Mouse (Mus musculus) cerebellum, adult 9-10 months (tissue): ENCODE results near the gene Hps4.
A peak's percentile ranks its signal among the peaks of the same experiment; 100 is the strongest.
"Not testable (repeated sequence)": the region's sequence is repeated elsewhere in the genome, so short reads cannot be mapped to it uniquely, and the experiment has no call there.

Experiments used
- DNase-seq: peaks from one replicate; pipeline ENCODE4 v3.0.0; 2022

Hps4 gene

GRCm38 (mm10) chr5:112342463-112343204 lies at the start of gene Hps4, which contains the start of gene Srrd:
Gene Hps4 (plus strand): TSS chr5:112343083.
Gene Srrd (minus strand): TSS chr5:112343040.
- DNase-seq = peak; percentile 81

DNA sequence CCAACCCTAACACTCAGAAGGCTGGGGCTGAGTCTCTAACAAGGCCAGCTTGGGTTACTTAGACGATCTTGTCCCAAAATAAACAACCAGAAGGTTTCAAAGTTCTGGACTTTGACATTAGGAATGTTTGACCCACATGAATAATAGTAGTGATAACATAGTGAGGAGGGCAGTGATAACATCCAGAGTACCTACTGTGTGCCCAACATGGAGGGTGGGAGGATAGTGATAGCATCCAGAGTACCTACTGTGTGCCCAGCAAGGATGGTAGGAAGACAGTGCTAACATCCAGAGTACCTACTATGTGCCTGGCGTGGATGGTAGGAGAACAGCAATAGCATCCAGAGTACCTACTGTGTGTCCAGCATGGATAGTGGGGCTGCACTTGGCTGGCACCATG lies 49.1 kb upstream of the Hps4 start:
- no peak for DNase-seq

DNA sequence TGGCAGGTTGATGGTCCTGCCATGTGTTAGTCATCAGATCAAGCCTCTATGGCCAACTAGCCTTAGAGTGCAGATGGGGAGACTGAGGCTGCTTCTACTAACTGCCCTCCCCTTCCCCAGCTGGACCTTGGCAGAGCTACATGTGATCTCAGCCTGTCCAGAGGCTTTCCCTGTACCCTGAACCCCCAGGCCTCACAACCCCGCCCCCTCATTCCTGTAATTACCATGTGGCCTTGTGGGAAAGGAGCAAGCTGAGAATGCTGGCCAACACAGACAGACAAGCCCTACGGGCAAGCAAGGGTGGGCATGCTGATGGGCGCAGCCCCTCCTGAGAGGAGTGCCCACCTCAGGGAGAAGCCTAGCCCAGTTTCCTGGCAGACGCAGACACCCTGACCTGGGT lies 48.2 kb upstream of the Hps4 start:
- DNase-seq = no peak

- DNase-seq = no peak
Observed at GRCm38 (mm10) chr5:112295162-112295561, 47.7 kb upstream of the Hps4 start.

- no peak for DNase-seq
Observed at GRCm38 (mm10) chr5:112295564-112295963, 47.3 kb upstream of the Hps4 start.

DNA sequence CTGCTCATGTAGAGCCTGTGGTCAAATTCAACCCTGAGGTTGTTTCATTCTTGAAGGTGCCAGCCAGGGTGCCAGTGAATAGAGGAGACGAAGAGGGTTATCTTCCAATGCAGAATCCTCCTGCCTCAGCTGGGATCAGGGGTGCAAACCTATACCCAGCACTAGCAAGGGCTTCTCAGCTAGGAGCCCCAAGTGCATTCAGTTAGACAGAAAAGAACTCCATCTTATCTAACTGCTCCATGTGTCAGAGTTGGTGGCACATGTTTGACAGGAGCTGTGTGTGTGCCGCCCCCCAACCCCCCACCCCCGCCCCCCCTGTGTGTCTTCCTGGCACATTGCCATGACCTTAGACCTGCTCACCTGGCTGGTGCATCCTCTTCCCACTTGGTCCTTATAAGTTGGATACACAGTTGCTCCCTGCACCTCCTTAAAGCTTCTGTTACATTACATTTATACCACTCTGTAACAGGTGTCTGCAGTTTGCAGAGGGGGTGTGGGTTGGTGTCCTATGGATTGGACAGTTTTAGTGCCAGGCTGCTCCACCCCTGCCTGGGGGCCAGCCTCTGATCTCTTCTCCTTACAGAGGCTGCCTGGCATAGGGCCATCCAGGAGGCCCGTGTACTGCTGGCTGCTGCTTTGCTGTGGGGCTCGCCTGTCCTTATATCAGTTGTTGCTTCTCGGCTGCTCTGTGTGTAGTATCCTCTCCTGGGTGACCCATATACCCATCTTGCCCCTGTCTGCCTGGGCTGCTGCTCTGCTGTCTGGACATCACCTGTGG lies 46.3 kb upstream of the Hps4 start:
- no peak for DNase-seq

GRCm38 (mm10) chr5:112297257-112297656 lies 45.6 kb upstream of the Hps4 start:
- DNase-seq = no peak

DNA sequence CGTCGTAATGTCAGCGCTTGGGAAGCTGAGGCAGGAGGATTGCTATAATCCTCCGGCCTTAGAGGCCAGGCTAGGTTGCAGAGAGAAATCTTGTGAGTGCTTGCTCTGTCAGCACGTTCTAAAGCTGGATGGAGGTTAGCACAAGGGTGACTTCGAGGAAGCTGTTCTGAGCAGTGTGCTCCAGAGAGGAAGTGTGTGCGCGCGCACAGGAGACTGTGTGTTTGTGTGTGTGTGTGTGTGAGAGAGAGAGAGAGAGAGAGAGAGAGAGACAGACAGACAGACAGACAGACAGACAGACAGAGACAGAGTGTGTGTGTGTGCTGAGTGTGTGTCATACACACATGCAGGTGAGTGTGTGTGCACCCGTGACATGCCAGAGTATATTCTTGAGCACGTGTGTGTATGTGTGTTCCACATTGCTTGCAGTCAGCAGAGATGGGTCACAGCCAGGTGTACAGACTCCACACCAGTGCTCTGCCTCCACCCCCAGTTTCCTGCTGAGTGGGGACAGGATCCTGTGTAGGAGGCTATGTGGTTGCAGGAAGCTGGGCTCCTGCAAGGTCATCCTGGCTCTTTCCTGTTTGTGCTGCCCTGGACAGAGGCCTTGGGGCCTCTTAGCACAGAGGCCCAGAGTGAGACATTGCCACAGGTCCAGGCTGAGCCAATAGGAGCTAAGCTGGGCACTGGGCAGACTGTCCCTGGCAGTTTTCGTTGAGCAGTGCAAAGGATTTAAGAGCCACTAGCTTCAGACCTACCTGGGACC lies 44.5 kb upstream of the Hps4 start:
- DNase-seq = no peak

- no peak for DNase-seq
Observed at GRCm38 (mm10) chr5:112299399-112299798, 43.5 kb upstream of the Hps4 start.

DNA sequence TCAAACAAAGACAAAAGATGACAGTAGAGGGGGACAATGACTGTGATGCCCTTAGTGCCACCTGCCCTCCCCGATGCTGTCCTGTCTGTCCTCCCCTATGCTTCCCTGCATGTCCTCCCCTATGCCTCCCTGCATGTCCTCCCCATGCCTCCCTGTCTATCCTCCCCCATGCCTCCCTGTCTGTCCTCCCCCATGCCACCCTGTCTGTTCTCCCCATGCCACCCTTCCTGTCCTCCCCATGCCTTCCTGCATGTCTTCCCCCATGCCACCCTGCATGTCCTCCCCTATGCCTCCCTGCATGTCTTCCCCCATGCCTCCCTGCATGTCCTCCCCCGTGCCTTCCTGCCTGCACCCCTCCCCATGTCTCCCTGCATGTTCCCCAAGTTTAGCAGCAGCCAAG lies 42.8 kb upstream of the Hps4 start:
- no peak for DNase-seq

DNA sequence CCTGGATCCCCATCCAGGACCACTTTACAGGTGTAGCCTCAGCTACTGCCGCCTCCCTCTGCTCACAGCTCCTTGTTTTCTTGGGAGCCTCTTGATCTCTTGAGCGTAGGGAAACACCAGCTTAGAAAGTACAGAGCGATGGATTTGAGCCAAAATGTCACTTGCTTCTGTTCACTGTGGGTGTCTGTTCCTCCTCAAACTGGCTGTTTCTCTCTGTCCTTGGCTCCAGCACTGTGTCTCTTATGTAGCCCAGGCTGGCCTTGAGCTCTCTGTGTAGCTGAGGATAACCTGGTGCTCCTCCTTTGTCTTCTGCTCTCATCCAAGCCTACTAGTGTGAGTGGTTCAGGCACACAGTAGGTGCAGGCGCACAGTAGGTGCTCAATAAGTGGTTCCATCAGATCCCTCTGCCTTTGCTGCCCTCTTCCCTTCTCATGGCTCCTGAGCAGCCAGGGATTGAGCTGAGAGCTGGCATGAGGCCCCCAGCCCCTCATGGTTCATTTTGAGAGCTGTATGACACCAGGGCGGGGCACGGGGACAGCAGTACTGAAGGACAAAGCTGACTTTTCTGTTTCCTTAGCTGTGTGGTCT lies 42.1 kb upstream of the Hps4 start:
- no peak for DNase-seq

- DNase-seq = no peak
Observed at GRCm38 (mm10) chr5:112301694-112302093, 41.2 kb upstream of the Hps4 start.

GRCm38 (mm10) chr5:112302310-112302709 lies 40.6 kb upstream of the Hps4 start:
- DNase-seq = no peak

DNA sequence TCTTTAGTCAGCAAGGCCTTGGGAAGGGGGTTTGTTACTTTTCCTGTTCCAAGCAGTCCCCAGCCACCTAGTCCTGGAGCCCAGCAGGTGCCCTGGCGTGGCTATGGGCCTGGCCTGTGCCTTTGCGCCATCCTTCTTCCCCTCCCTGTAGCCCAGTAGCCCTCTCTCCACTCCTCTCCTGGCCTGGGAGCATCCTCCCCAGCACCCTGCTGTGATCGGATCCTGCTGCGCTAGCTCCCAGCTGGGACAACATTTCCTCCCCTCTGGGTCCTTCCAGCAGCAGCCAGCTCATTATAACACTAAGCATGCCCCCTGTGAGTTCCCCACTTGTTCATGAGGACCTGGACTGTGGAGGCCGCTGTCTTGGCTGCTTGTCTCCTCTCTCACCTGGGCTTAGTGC lies 37.0 kb upstream of the Hps4 start:
- DNase-seq = no peak

DNA sequence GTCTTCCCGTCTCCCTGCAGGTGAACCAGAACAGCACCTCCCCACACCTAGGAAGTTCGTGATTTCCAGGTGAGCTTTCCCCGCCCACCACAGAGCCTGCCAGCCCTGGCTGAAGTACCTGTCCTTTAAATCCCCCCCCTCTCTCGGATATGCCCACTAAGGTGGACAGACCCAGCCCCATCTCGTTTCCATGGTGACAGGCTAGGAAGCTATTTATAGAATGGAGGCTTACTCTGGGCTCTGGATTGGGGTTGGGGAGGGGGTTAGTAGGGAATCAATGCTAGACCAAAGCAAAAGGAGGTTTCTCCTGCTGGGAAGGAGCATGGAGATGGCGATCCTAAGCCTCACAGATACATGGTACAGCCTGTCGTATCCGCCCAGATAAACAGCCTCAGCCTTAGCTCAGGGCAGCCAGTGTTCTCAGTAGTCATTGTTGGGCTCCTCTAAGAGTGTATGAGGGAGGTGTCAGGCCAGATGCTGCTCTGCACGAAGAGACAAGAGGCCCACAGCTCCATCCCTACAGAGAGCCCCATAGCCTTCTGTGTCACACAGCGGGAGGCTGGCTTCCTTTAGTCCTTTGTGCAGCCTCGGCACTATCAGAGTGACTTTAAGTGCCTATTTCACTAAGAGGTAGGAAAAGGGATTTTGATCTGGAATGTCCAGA lies 29.5 kb upstream of the Hps4 start:
- DNase-seq = no peak

GRCm38 (mm10) chr5:112316468-112316867 lies 26.4 kb upstream of the Hps4 start:
- no peak for DNase-seq

- no peak for DNase-seq
Observed at GRCm38 (mm10) chr5:112317328-112317727, 25.6 kb upstream of the Hps4 start.

GRCm38 (mm10) chr5:112319343-112319742 lies 23.5 kb upstream of the Hps4 start:
- not testable (repeated sequence) for DNase-seq

- DNase-seq = no peak
Observed at GRCm38 (mm10) chr5:112320379-112320778, 22.5 kb upstream of the Hps4 start.

GRCm38 (mm10) chr5:112320936-112321335 lies 21.9 kb upstream of the Hps4 start:
- DNase-seq = peak; percentile 73

- no peak for DNase-seq
Observed at GRCm38 (mm10) chr5:112321376-112321775, 21.5 kb upstream of the Hps4 start.

DNA sequence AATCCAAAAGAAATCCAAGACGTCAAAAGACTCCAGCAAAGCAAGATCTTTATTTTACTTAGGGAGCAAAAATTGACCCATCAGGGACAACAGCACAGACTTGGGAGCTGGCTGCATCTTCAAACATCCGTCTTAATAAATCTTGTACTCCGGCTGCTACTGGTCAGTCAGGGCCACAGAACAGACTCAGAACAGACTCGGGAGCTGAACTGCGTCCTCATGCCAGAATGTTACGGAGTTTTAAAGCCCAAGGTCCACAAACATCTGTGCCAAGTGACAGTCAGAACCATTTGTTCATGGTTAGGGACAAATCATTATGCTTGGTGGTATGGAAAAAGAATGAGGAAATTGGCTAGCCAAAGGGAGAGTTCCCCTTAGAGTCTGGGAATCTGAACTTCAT lies 19.6 kb upstream of the Hps4 start:
- no peak for DNase-seq
